Mouse (Mus musculus): ENCODE measurements at regions not wholly inside any gene's neighbourhood (a gene's known extent, or its start where the extent isn't known, plus 50 kb on each side); places are given as distances from the start of the nearest gene placed in this dataset.

DNA sequence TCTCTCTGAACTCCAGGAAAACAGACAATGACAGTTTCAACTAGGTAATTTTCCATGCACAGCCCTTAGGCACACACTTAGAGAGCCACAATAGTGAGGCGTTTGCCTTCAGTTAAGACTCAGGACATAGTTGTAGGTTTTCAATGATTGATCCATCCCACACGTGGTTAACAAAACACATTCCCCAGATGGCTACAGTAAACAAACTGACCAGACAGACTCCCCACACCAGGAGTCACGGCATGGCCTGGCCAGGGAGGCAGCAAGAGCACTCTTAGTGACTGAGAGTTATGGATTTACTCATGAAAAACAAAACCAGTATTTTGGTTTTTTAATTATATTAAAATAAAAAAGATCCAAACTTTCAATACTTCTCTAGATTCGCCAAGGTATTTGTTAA is 146.6 kb upstream of the Cdkn3 start:
- no peaks in the 10 kb centered on the region for H3K27me3 ChIP-seq (ENCODE audit: control insufficient read depth, insufficient read depth, low read length)
- ATAC-seq (ENCODE audit: low FRiP score, low read depth) (no peak), DNase-seq (ENCODE audit: low spot score) (no peak)
- no peak overlapping the region for H3K27ac ChIP-seq (replicated peaks; ENCODE audit: low read depth, low read length)
- no peaks in the 10 kb centered on the region for H3K36me3 ChIP-seq (ENCODE audit: control insufficient read depth, insufficient read depth, low read length)
- H3K4me3 ChIP-seq (replicated peaks; ENCODE audit: low read length) = no peak overlapping the region
- H3K4me1 ChIP-seq (ENCODE audit: control insufficient read depth, insufficient read depth, low read length) = peaks cover 9% of the 10 kb centered on the region
- TF ChIP-seq POLR2A (IDR thresholded peaks at IDR 0.05; ENCODE audit: borderline replicate concordance, extremely low read depth, insufficient read depth, insufficient read length) = no peak
- no peaks in the 10 kb centered on the region for H3K9me3 ChIP-seq (ENCODE audit: control insufficient read depth, low read length)
- WGBS = 43% methylated on average over 4 of the region's 4 CpGs
- H3K4me2 ChIP-seq (replicated peaks; ENCODE audit: low read depth, low read length, severe bottlenecking) = no peak overlapping the region
- H3K9ac ChIP-seq (ENCODE audit: low read depth, low read length, severe bottlenecking) = no peak overlapping the region

DNA sequence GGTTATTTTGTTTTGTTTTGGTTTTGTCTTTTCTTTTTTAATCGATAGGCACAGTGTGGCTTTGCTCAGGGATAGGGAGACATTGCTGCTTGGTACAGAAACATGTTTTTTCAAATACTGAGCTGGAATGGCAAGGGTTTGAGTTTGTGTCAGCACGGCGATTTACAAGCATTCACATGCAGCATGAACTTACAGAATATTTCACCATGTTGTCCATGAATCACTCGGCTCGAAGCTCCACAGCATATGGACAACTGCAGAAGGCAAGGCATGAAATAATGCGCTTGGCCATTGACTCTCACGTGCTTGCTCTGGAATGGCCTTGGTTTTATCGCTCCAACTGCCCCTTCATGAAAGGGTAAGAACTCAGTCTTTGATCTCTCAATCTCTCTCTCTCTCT is 147.1 kb upstream of the Cdkn3 start:
- Histone ChIP-seq H3K9me3 (ENCODE audit: control insufficient read depth, low read length) (no peaks in the 10 kb centered on the region), H3K4me3 (replicated peaks; ENCODE audit: low read length) (no peak overlapping the region), H3K27me3 (ENCODE audit: control insufficient read depth, insufficient read depth, low read length) (no peaks in the 10 kb centered on the region), H3K36me3 (ENCODE audit: control insufficient read depth, insufficient read depth, low read length) (no peaks in the 10 kb centered on the region), H3K27ac (replicated peaks; ENCODE audit: low read depth, low read length) (no peak overlapping the region), H3K4me1 (ENCODE audit: control insufficient read depth, insufficient read depth, low read length) (peaks cover 9% of the 10 kb centered on the region), H3K9ac (ENCODE audit: low read depth, low read length, severe bottlenecking) (no peak overlapping the region), H3K4me2 (replicated peaks; ENCODE audit: low read depth, low read length, severe bottlenecking) (no peak overlapping the region)
- ATAC-seq (ENCODE audit: low FRiP score, low read depth) (no peak), DNase-seq (ENCODE audit: low spot score) (no peak)
- WGBS = 51% methylated on average over 8 of the region's 8 CpGs
- TF ChIP-seq POLR2A (IDR thresholded peaks at IDR 0.05; ENCODE audit: borderline replicate concordance, extremely low read depth, insufficient read depth, insufficient read length) = no peak

DNA sequence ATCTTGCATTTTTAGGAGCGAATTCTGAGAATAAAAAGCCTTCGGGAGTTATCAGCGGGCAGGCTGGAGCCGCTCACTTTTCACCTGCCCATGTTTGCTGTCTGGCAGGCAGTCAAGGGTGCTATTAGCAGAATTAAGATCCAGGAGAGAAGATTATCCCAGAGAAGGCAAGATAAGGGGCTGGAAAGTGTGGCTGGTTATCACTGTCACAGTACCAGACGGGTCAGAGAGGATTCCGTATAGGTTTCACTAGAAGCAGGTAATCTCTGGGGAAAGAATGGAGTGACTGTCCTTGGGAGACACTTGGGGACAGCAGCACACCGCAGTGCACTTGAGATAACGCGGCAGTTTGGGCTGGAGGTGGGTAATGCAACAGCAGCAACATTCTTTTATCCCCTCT is 147.8 kb upstream of the Cdkn3 start:
- Histone ChIP-seq H3K4me3 (replicated peaks; ENCODE audit: low read length) (no peak overlapping the region), H3K4me1 (ENCODE audit: control insufficient read depth, insufficient read depth, low read length) (peaks cover 9% of the 10 kb centered on the region), H3K27ac (replicated peaks; ENCODE audit: low read depth, low read length) (no peak overlapping the region), H3K9me3 (ENCODE audit: control insufficient read depth, low read length) (no peaks in the 10 kb centered on the region), H3K4me2 (replicated peaks; ENCODE audit: low read depth, low read length, severe bottlenecking) (no peak overlapping the region), H3K27me3 (ENCODE audit: control insufficient read depth, insufficient read depth, low read length) (no peaks in the 10 kb centered on the region), H3K36me3 (ENCODE audit: control insufficient read depth, insufficient read depth, low read length) (no peaks in the 10 kb centered on the region), H3K9ac (ENCODE audit: low read depth, low read length, severe bottlenecking) (no peak overlapping the region)
- no peak for TF ChIP-seq POLR2A (IDR thresholded peaks at IDR 0.05; ENCODE audit: borderline replicate concordance, extremely low read depth, insufficient read depth, insufficient read length)
- 54% methylated on average over 9 of the region's 9 CpGs for WGBS
- ATAC-seq (ENCODE audit: low FRiP score, low read depth) = no peak
- no peak for DNase-seq (ENCODE audit: low spot score)

DNA sequence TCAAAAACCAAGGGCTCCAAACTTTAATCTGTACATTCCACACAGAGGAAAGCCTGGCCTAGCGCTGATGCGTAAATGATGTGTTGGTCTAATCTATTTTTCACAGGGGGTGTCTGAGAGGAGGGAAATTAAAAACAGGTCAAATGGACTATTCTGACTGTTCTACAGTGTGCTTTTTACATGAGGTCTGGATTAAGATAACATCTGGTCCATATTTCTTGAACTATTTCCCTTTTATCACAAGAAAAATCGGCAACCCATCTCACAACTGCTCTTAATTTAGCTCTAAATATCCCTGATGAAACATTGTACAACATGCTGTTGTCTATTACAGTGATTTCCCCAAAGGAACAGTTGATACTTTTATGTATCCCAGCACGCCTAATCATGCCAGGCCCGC is 149.4 kb upstream of the Cdkn3 start:
- DNase-seq (ENCODE audit: low spot score) = peak; percentile 50
- 54% methylated on average over 5 of the region's 5 CpGs for WGBS
- no peak for ATAC-seq (ENCODE audit: low FRiP score, low read depth)

DNA sequence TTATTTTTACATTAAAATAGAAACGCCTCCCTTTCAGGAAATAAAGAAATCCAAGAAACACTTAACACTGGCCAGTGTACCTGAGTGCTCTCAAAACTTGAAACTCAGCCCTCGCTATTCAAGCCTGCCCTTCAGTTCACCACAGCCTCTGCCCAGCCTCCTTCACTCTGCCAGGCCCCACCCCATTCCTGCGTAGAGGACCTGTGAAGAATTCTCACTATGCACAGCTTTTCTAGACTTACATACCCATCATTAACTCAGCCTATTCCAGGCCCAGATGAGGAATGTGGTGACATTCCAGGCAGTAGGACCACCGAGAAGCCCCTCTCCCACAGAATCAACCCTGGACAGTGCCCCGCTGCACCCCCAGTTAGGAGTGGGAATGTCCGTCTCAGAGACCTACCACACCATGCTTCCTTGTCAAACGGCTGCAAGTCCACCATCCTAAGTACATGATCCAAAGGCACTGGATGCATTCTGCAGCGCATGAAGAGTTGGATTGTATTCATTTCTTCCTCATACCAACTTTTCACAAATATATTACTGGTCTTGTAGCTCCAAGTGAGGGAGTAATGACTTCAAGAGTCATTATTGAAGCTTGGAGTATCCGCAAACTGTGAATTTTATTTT is 150.0 kb upstream of the Cdkn3 start:
- H3K27me3 ChIP-seq (ENCODE audit: control insufficient read depth, insufficient read depth, low read length) = no peaks in the 10 kb centered on the region
- 62% methylated on average over 9 of the region's 9 CpGs for WGBS
- TF ChIP-seq POLR2A (IDR thresholded peaks at IDR 0.05; ENCODE audit: borderline replicate concordance, extremely low read depth, insufficient read depth, insufficient read length) = no peak
- H3K4me3 ChIP-seq (replicated peaks; ENCODE audit: low read length) = no peak overlapping the region
- no peaks in the 10 kb centered on the region for H3K36me3 ChIP-seq (ENCODE audit: control insufficient read depth, insufficient read depth, low read length)
- no peaks in the 10 kb centered on the region for H3K9me3 ChIP-seq (ENCODE audit: control insufficient read depth, low read length)
- no peak overlapping the region for H3K4me2 ChIP-seq (replicated peaks; ENCODE audit: low read depth, low read length, severe bottlenecking)
- no peak overlapping the region for H3K9ac ChIP-seq (ENCODE audit: low read depth, low read length, severe bottlenecking)
- no peak for DNase-seq (ENCODE audit: low spot score)
- peaks cover 18% of the 10 kb centered on the region for H3K4me1 ChIP-seq (ENCODE audit: control insufficient read depth, insufficient read depth, low read length)
- no peak for ATAC-seq (ENCODE audit: low FRiP score, low read depth)
- H3K27ac ChIP-seq (replicated peaks; ENCODE audit: low read depth, low read length) = no peak overlapping the region

More for the DNA sequence above, 149.4 kb upstream of the Cdkn3 start:
- H3K36me3 ChIP-seq (ENCODE audit: control insufficient read depth, insufficient read depth, low read length) = no peaks in the 10 kb centered on the region
- H3K27me3 ChIP-seq (ENCODE audit: control insufficient read depth, insufficient read depth, low read length) = no peaks in the 10 kb centered on the region
- no peak overlapping the region for H3K4me2 ChIP-seq (replicated peaks; ENCODE audit: low read depth, low read length, severe bottlenecking)
- H3K4me1 ChIP-seq (ENCODE audit: control insufficient read depth, insufficient read depth, low read length) = peaks cover 13% of the 10 kb centered on the region
- no peak overlapping the region for H3K9ac ChIP-seq (ENCODE audit: low read depth, low read length, severe bottlenecking)
- H3K4me3 ChIP-seq (replicated peaks; ENCODE audit: low read length) = no peak overlapping the region
- no peaks in the 10 kb centered on the region for H3K9me3 ChIP-seq (ENCODE audit: control insufficient read depth, low read length)
- H3K27ac ChIP-seq (replicated peaks; ENCODE audit: low read depth, low read length) = no peak overlapping the region
- no peak for TF ChIP-seq POLR2A (IDR thresholded peaks at IDR 0.05; ENCODE audit: borderline replicate concordance, extremely low read depth, insufficient read depth, insufficient read length)

DNA sequence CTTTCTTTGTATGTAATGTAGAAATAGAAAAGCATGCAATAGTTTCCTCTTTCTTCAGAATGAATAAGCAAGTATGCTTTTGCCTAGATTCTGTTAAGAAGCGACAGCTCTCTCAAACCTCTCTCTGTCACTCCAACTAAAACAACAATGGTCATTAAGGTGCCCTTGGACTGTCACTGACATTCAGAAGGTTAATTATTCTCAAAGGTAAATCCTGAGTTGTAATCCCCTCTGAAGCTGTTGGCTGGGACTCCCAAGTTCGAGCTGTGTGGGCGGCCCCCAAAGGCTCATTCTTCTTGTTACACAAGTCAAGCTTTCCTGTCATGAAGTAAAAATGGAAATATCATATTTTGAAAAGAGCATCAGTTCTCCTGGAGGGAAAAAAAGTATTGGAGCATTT is 153.6 kb upstream of the Cdkn3 start:
- DNase-seq (ENCODE audit: low spot score) = no peak

More for the DNA sequence above, 153.6 kb upstream of the Cdkn3 start:
- no peak for TF ChIP-seq POLR2A (IDR thresholded peaks at IDR 0.05; ENCODE audit: borderline replicate concordance, extremely low read depth, insufficient read depth, insufficient read length)
- H3K9ac ChIP-seq (ENCODE audit: low read depth, low read length, severe bottlenecking) = no peak overlapping the region
- no peak overlapping the region for H3K4me3 ChIP-seq (replicated peaks; ENCODE audit: low read length)
- H3K36me3 ChIP-seq (ENCODE audit: control insufficient read depth, insufficient read depth, low read length) = no peaks in the 10 kb centered on the region
- no peak overlapping the region for H3K4me2 ChIP-seq (replicated peaks; ENCODE audit: low read depth, low read length, severe bottlenecking)
- no peaks in the 10 kb centered on the region for H3K9me3 ChIP-seq (ENCODE audit: control insufficient read depth, low read length)
- peaks cover 30% of the 10 kb centered on the region for H3K4me1 ChIP-seq (ENCODE audit: control insufficient read depth, insufficient read depth, low read length)
- H3K27ac ChIP-seq (replicated peaks; ENCODE audit: low read depth, low read length) = no peak overlapping the region
- ATAC-seq (ENCODE audit: low FRiP score, low read depth) = no peak
- peaks cover 7% of the 10 kb centered on the region for H3K27me3 ChIP-seq (ENCODE audit: control insufficient read depth, insufficient read depth, low read length)
- whole genome bisulfite sequencing = 38% methylated on average over 3 of the region's 3 CpGs
